Mouse (Mus musculus): Measurements from ENCODE around the gene Clip2. TPM values are rescaled to one million over a fixed set of nuclear protein-coding genes. Genes with fewer than 3 reads are reported as not detected.

The Clip2 gene
- polyA plus RNA-seq, 1 experiment: 5.6 TPM

DNA sequence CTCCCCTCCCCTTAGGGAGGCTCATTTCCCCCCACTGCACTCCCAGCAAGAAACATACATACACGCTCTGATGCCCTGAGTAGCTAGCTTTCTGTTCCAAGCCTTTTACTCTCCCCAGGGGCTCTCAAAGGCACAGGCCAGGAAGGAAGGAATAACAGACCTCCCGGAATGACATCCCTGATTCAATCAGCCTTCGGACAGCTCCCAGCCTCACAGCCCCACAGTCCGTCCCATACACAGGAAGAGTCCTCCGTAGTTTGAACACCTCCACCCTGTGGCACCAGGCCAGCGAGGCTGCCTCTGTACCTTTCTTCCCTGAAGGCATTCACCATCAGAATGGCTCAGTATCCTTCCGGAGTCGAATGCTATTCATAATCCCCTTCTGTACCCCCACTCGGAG, 23.7 kb downstream of the Clip2 start:
- Histone ChIP-seq H3K36me3 (ENCODE audit: control insufficient read depth, insufficient read depth, low read length, poor library complexity, severe bottlenecking) (no peaks in the 10 kb centered on the region), H3K27me3 (ENCODE audit: control insufficient read depth, insufficient read depth, low read length, poor library complexity, severe bottlenecking) (no peaks in the 10 kb centered on the region), H3K27ac (ENCODE audit: insufficient read depth, low read length) (no peak overlapping the region), H3K9me3 (replicated peaks; ENCODE audit: control insufficient read depth, insufficient read depth, low read length, poor library complexity, severe bottlenecking) (no peaks in the 10 kb centered on the region), H3K4me1 (ENCODE audit: control insufficient read depth, insufficient read depth, low read length) (no peaks in the 10 kb centered on the region), H3K4me3 (ENCODE audit: low read depth, low read length) (no peak overlapping the region), H3K9ac (ENCODE audit: low read depth, poor library complexity, severe bottlenecking) (no peak overlapping the region)
- TF ChIP-seq EP300 (IDR thresholded peaks at IDR 0.05; ENCODE audit: insufficient read depth, low read depth, low read length) (no peak), POLR2A (IDR thresholded peaks at IDR 0.05; ENCODE audit: insufficient read depth, low read length) (no peak), CTCF (IDR thresholded peaks at IDR 0.05; ENCODE audit: low read depth, low read length) (no peak)

DNA sequence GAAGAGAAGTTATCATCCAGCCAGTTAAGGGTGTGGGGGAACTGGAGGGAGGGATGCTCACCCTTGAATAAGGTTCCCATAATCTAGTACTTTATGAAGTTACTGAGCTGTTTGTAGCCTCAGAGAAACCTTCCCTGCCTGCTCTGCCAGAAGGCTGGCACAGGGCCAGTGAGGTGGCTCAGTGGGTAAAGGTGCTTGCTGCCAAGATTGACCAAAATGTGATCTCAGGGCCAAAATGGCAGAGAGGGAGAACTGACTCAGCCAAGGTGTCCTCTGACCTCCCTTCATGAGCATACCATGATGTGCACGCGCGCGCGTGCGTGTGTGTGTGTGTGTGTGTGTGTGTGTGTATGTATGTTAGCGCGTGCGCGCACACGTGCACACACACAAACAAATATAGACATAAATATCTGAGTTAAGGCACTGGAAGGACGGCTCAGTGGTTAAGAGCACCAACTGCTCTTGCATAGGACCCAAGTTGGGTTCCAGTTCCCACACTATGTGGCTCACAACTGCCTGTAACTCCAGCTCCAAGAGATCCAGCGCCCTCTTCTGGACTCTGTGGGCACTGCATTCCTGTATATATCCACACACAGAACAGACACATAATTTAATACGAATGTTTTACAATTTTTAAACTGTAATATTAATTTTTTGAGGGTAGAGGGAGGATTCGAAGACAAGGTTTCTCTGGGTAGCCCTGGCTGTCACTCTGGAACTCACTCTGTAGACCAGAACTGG, 26.1 kb downstream of the Clip2 start:
- Histone ChIP-seq H3K36me3 (ENCODE audit: control insufficient read depth, insufficient read depth, low read length, poor library complexity, severe bottlenecking) (no peaks in the 10 kb centered on the region), H3K9me3 (replicated peaks; ENCODE audit: control insufficient read depth, insufficient read depth, low read length, poor library complexity, severe bottlenecking) (no peaks in the 10 kb centered on the region), H3K9ac (ENCODE audit: low read depth, poor library complexity, severe bottlenecking) (no peak overlapping the region), H3K4me1 (ENCODE audit: control insufficient read depth, insufficient read depth, low read length) (no peaks in the 10 kb centered on the region), H3K27me3 (ENCODE audit: control insufficient read depth, insufficient read depth, low read length, poor library complexity, severe bottlenecking) (no peaks in the 10 kb centered on the region), H3K27ac (ENCODE audit: insufficient read depth, low read length) (no peak overlapping the region), H3K4me3 (ENCODE audit: low read depth, low read length) (no peak overlapping the region)
- TF ChIP-seq POLR2A (IDR thresholded peaks at IDR 0.05; ENCODE audit: insufficient read depth, low read length): no peak
- peak; percentile 72 for TF ChIP-seq CTCF (IDR thresholded peaks at IDR 0.05; ENCODE audit: low read depth, low read length)

DNA sequence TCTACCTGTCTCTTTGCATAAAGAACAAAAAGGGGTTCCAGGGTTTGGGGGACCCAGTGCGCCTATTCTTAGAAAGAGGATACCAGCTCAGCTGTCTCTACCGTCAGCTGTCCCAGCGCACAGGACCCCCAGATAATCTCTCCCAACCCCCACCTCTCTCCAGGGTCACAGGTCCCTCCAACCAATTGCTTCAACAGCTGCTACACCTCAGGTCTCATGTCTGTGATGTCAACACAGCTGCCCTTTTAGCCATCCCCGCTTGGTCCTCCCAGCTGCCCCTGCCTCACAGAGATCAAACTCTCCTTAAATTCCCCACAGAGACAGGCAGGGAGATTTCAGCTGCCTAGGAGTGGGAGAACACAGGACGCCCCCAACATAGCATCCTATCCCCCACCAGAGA, 28.5 kb downstream of the Clip2 start:
- Histone ChIP-seq H3K9ac (ENCODE audit: low read depth, poor library complexity, severe bottlenecking) (no peak overlapping the region), H3K27me3 (ENCODE audit: control insufficient read depth, insufficient read depth, low read length, poor library complexity, severe bottlenecking) (no peaks in the 10 kb centered on the region), H3K27ac (ENCODE audit: insufficient read depth, low read length) (no peak overlapping the region), H3K9me3 (replicated peaks; ENCODE audit: control insufficient read depth, insufficient read depth, low read length, poor library complexity, severe bottlenecking) (no peaks in the 10 kb centered on the region), H3K36me3 (ENCODE audit: control insufficient read depth, insufficient read depth, low read length, poor library complexity, severe bottlenecking) (no peaks in the 10 kb centered on the region), H3K4me1 (ENCODE audit: control insufficient read depth, insufficient read depth, low read length) (no peaks in the 10 kb centered on the region), H3K4me3 (ENCODE audit: low read depth, low read length) (no peak overlapping the region)
- TF ChIP-seq CTCF (IDR thresholded peaks at IDR 0.05; ENCODE audit: low read depth, low read length): no peak
- no peak for TF ChIP-seq POLR2A (IDR thresholded peaks at IDR 0.05; ENCODE audit: insufficient read depth, low read length)
- no peak for TF ChIP-seq EP300 (IDR thresholded peaks at IDR 0.05; ENCODE audit: insufficient read depth, low read depth, low read length)

DNA sequence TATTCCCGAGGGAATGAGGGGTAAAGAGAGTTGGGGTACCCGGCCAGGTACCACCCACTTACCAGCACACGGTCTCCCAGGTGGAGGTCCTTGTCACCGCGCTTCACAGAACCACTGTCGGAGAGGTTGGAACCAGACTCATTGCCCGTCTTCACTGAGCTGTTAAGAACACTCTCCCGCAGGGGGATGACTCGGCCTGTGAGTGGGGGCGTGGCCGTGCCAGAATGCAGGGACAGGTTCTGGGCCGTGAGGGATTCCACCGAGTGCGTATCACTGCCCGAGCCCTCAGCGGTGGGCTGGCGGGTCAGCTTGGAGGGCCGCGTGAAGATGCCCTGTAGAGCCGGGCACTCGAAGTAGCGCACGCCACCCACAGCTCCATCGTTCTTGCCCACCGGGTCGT, 29.7 kb downstream of the Clip2 start:
- no peak for TF ChIP-seq POLR2A (IDR thresholded peaks at IDR 0.05; ENCODE audit: insufficient read depth, low read length)
- no peaks in the 10 kb centered on the region for H3K27me3 ChIP-seq (ENCODE audit: control insufficient read depth, insufficient read depth, low read length, poor library complexity, severe bottlenecking)
- H3K9me3 ChIP-seq (replicated peaks; ENCODE audit: control insufficient read depth, insufficient read depth, low read length, poor library complexity, severe bottlenecking): no peaks in the 10 kb centered on the region
- no peaks in the 10 kb centered on the region for H3K4me1 ChIP-seq (ENCODE audit: control insufficient read depth, insufficient read depth, low read length)
- no peaks in the 10 kb centered on the region for H3K36me3 ChIP-seq (ENCODE audit: control insufficient read depth, insufficient read depth, low read length, poor library complexity, severe bottlenecking)
- H3K9ac ChIP-seq (ENCODE audit: low read depth, poor library complexity, severe bottlenecking): peak overlapping the region; percentile 38
- H3K4me3 ChIP-seq (ENCODE audit: low read depth, low read length): peak overlapping the region; percentile 59
- H3K27ac ChIP-seq (ENCODE audit: insufficient read depth, low read length): no peak overlapping the region

DNA sequence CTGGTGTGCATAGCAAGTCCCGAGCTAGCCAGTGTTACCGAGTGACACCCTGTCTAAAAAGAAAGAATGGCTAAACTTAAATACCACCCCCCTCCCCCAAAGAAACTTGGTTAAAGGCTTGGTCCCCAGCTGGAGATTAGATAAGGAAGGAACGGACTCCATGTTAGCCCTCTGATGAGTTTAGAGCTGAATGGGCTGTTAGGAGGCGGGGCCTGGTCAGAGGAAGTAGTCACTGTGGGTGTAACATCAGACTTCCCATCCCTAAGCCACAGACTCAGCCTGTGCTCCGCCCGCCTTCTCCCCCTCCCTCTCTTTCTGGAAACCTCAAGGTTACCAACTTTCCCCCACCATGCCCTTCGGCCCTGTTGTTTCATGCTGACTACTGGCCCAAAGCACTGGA, 30.4 kb downstream of the Clip2 start:
- H3K36me3 ChIP-seq (ENCODE audit: control insufficient read depth, insufficient read depth, low read length, poor library complexity, severe bottlenecking): no peaks in the 10 kb centered on the region

DNA sequence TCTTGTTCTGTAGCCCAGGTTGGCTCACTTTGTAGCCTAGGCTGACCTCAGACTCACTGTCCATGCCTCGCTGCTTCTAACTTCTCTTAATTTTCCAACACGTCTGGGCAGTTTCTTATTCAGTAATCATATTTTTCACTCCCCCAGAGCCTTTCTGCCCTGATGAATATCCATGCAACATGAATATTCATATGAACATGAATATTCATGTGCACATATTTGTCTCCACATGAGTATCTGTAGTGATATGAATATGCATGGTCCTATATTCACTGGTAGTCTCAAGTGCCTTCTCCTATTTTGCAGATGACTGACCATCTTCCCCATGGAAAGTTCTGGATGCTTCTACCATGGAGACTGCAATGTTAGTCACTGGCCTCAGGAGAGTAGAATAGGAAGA, 31.1 kb downstream of the Clip2 start:
- no peak overlapping the region for H3K4me3 ChIP-seq (ENCODE audit: low read depth, low read length)
- no peaks in the 10 kb centered on the region for H3K4me1 ChIP-seq (ENCODE audit: control insufficient read depth, insufficient read depth, low read length)
- no peaks in the 10 kb centered on the region for H3K36me3 ChIP-seq (ENCODE audit: control insufficient read depth, insufficient read depth, low read length, poor library complexity, severe bottlenecking)
- H3K9ac ChIP-seq (ENCODE audit: low read depth, poor library complexity, severe bottlenecking): no peak overlapping the region
- no peaks in the 10 kb centered on the region for H3K27me3 ChIP-seq (ENCODE audit: control insufficient read depth, insufficient read depth, low read length, poor library complexity, severe bottlenecking)
- TF ChIP-seq CTCF (IDR thresholded peaks at IDR 0.05; ENCODE audit: low read depth, low read length) (no peak), POLR2A (IDR thresholded peaks at IDR 0.05; ENCODE audit: insufficient read depth, low read length) (no peak), EP300 (IDR thresholded peaks at IDR 0.05; ENCODE audit: insufficient read depth, low read depth, low read length) (no peak)
- H3K9me3 ChIP-seq (replicated peaks; ENCODE audit: control insufficient read depth, insufficient read depth, low read length, poor library complexity, severe bottlenecking): no peaks in the 10 kb centered on the region
- no peak overlapping the region for H3K27ac ChIP-seq (ENCODE audit: insufficient read depth, low read length)

More for the DNA sequence above, 30.4 kb downstream of the Clip2 start:
- H3K27ac ChIP-seq (ENCODE audit: insufficient read depth, low read length): no peak overlapping the region
- H3K9ac ChIP-seq (ENCODE audit: low read depth, poor library complexity, severe bottlenecking): no peak overlapping the region
- TF ChIP-seq EP300 (IDR thresholded peaks at IDR 0.05; ENCODE audit: insufficient read depth, low read depth, low read length) (no peak), POLR2A (IDR thresholded peaks at IDR 0.05; ENCODE audit: insufficient read depth, low read length) (no peak), CTCF (IDR thresholded peaks at IDR 0.05; ENCODE audit: low read depth, low read length) (no peak)
- H3K4me1 ChIP-seq (ENCODE audit: control insufficient read depth, insufficient read depth, low read length): no peaks in the 10 kb centered on the region
- H3K27me3 ChIP-seq (ENCODE audit: control insufficient read depth, insufficient read depth, low read length, poor library complexity, severe bottlenecking): no peaks in the 10 kb centered on the region
- no peak overlapping the region for H3K4me3 ChIP-seq (ENCODE audit: low read depth, low read length)
- no peaks in the 10 kb centered on the region for H3K9me3 ChIP-seq (replicated peaks; ENCODE audit: control insufficient read depth, insufficient read depth, low read length, poor library complexity, severe bottlenecking)

All from ES-Bruce4 (cell line).